Mouse (Mus musculus): ENCODE data around the gene Gm29276. TPM values are rescaled to one million over a fixed set of nuclear protein-coding genes. Genes with fewer than 3 reads are reported as not detected.

Gene Gm29276
- polyA plus RNA-seq (2012; fragmentation: generic; extraction: Trizol) = not detected

DNA sequence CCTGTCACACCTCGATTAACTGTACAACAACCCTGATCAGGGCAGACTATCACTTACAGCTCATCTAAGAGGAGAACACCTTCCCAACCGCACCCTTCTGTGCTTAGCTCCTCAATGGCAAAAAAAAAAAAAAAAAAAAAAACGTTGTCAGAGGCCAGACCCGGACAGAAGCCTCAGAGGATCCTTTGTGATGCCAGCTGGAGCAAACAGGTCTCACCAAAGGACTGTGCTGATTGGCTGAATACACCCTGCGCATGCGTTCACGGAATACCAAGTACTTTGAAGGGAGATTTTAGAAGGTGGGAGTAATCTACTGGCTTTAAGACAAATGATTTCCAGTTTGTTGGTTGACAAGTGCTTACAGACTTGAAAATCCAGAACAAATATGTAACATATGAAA is at the start of gene Gm29276:
TSS of gene Gm29276 (minus strand) at position 101 of the 400 bp plus-strand sequence.

Data from C3H10T1/2 (cell line).